Mouse (Mus musculus) forebrain, embryonic 15.5 days (tissue): ENCODE data around the gene Fgfr2. TPM values are rescaled to one million over a fixed set of nuclear protein-coding genes. Genes with fewer than 3 reads are reported as not detected.
"Not testable (repeated sequence)": the region's sequence is repeated elsewhere in the genome, so short reads cannot be mapped to it uniquely, and the experiment has no call there.

ENCODE experiments used
- ATAC-seq: fragments of 200-750 bp; cut with Nextera tagmentation; replicated peaks from 2 replicates; pipeline ENCODE4 v1.8.0; 2017; ENCODE audit warnings: mild to moderate bottlenecking, moderate TSS enrichment, moderate library complexity
- H3K27ac ChIP-seq: fragments of 300-500 bp; sonication (generic); replicated peaks from 2 replicates; pipeline ENCODE4 v1.5.1; 2015; ENCODE audit warnings: mild to moderate bottlenecking, inconsistent platforms
- H3K27me3 ChIP-seq: fragments of 300-500 bp; sonication (generic); 2 replicates; pipeline ENCODE4 v1.6.1; 2015; ENCODE audit warnings: inconsistent platforms
- H3K36me3 ChIP-seq: fragments of 300-500 bp; sonication (generic); 2 replicates; pipeline ENCODE4 v1.6.1; 2015; ENCODE audit warnings: mild to moderate bottlenecking, inconsistent platforms
- H3K4me1 ChIP-seq: fragments of 300-500 bp; sonication (generic); 2 replicates; pipeline ENCODE4 v1.6.1; 2015; ENCODE audit warnings: inconsistent platforms
- H3K4me2 ChIP-seq: fragments of 300-500 bp; sonication (generic); replicated peaks from 2 replicates; pipeline ENCODE4 v1.6.1; 2015; ENCODE audit warnings: mild to moderate bottlenecking, inconsistent platforms
- H3K4me3 ChIP-seq: fragments of 300-500 bp; sonication (generic); 2 replicates; pipeline ENCODE4 v1.5.1; 2015; ENCODE audit warnings: mild to moderate bottlenecking, inconsistent platforms
- H3K9ac ChIP-seq: fragments of 300-500 bp; sonication (generic); replicated peaks from 2 replicates; pipeline ENCODE4 v1.6.1; 2015; ENCODE audit warnings: mild to moderate bottlenecking, inconsistent platforms
- H3K9me3 ChIP-seq: fragments of 300-500 bp; sonication (generic); 2 replicates; pipeline ENCODE4 v1.6.1; 2016; ENCODE audit warnings: inconsistent platforms
- WGBS: fragments of 180-500 bp; shearing (Covaris S2); methylation state at CpG from one replicate; pipeline ENCODE4 v1.1.7; 2015; ENCODE audit warnings: mixed read lengths; 5-methylcytosine and 5-hydroxymethylcytosine counted together
- polyA plus RNA-seq: library from polyadenylated mRNA; unstranded; fragments of >200 nt; fragmentation: Nextera tagmentation; extraction: Ambion mirVana; gene quantifications from 2 replicates; pipeline ENCODE4 v1.2.1, GENCODE M21; 2015

Fgfr2 gene
- polyA plus RNA-seq, 1 experiment from 2014 or later, result 48.1 TPM

DNA sequence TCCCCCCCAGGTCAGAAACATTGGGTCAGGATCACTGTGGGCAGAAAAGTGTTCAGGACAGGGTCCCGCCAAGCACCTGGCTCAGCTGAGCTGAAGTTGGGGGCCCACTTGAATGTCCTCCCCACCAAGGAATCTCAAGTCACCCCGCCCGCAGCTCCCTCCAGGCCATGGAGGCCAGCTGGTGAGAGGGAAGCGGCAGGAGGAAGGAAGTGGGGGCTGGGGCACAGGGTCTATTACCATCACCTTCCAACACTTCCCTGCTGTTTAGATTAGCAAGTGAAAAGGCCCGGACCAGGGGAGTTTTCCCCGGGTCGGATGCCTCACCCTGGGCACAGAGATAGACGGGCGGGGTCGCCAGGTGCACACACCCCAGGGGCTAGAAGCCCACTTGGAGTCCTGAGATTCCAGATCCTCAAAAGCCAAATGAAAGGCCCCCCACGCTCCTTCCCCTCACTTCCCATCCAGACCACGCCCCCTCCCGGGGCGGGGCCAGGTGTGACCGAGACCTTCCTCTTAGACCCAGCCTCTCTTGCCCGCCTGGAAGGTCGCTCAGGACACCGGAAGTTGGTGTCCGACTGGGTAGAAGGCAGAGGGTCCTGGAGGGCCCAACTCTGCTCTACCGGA lies 8.2 kb downstream of the Fgfr2 start:
- H3K4me1 ChIP-seq, result peaks cover 65% of the 10 kb centered on the region
- H3K9ac ChIP-seq, result 0 out of 2 replicates have a peak overlapping the region, but pooled peaks have one; percentile 3
- 28% methylated on average over 20 of the region's 20 CpGs for WGBS
- H3K36me3 ChIP-seq, result no peaks in the 10 kb centered on the region
- H3K27ac ChIP-seq, result no peak overlapping the region
- no peak overlapping the region for H3K4me3 ChIP-seq
- no peaks in the 10 kb centered on the region for H3K9me3 ChIP-seq
- ATAC-seq, result 0 out of 2 replicates have a peak, but pooled peaks have one; percentile 29
- no peaks in the 10 kb centered on the region for H3K27me3 ChIP-seq
- peak overlapping the region; percentile 19; the same call in 1 of the 2 replicates for H3K4me2 ChIP-seq

DNA sequence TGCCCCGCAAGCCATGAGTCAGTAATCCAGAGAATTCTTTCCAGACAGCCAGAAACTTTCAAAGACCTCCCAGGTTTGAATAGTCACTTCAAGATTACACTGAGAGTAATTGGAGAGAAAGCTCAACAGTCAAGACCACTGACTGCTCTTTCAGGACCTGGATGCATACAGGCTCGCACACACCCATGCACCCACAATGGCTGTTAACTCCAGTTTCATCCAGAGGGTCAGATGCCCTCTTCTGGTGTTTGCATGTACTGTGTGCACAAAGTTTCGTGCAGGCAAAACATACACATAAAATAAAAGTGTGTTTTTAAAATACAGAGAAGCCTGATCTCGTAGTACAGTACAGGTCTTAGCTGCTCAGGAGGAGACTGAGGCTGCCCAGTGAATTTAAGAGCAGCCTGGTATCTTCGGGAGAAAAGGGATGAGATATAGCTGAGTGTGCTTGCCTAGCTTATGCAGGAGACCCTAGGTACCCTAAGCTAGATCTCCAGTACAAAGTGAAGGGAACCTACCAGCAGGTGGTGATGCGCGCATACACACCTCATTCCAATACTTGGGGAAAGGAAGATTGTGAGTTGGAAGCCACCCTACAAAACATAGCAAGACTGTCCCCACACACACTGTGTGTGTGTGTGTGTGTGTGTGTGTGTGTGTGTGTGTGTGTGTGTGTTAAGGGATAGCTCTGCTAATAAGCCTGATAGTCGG lies 9.8 kb downstream of the Fgfr2 start:
- Histone ChIP-seq H3K4me2 (no peak overlapping the region), H3K27me3 (no peaks in the 10 kb centered on the region), H3K4me1 (peaks cover 68% of the 10 kb centered on the region), H3K9me3 (no peaks in the 10 kb centered on the region), H3K4me3 (no peak overlapping the region), H3K36me3 (no peaks in the 10 kb centered on the region), H3K9ac (no peak overlapping the region), H3K27ac (no peak overlapping the region)
- 66% methylated on average over 8 of the region's 8 CpGs for WGBS
- ATAC-seq, result no peak

DNA sequence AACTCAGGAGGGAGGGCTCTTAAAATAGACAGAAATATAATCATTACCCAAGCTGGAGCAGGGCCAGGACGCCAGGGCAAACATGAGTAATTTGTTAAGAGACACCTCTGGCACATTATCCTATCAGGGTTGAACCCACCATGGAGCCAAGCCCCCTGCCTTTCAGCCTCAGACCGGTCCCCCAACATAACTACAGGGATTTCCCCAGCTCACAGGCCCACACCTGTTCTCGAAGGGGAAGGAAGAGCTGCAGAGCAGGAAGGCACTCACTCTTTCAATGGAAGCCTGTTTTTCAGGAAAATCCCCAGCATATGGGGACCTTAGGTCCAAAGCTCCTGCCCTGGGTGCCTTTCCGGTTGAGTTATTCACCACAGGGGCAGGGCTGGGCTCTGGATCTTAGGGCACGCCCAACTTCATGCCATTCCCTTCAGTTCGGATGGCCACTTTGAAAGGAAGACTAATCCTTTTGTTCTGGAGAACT lies 10.8 kb downstream of the Fgfr2 start:
- no peak for ATAC-seq
- 5% methylated on average over 6 of the region's 6 CpGs for WGBS
- no peaks in the 10 kb centered on the region for H3K27me3 ChIP-seq
- H3K4me3 ChIP-seq, result no peak overlapping the region
- no peaks in the 10 kb centered on the region for H3K9me3 ChIP-seq
- H3K4me2 ChIP-seq, result no peak overlapping the region
- H3K27ac ChIP-seq, result 0 out of 2 replicates have a peak overlapping the region, but pooled peaks have one; percentile 24
- H3K4me1 ChIP-seq, result peaks cover 60% of the 10 kb centered on the region
- no peak overlapping the region for H3K9ac ChIP-seq
- H3K36me3 ChIP-seq, result no peaks in the 10 kb centered on the region

- WGBS, result 96% methylated on average over 4 of the region's 4 CpGs
Observed at GRCm38 (mm10) chr7:133109442-133109841, 13.7 kb downstream of the Fgfr2 start.

GRCm38 (mm10) chr7:133108695-133109094 lies 14.5 kb downstream of the Fgfr2 start:
- Histone ChIP-seq H3K27ac (no peak overlapping the region), H3K4me3 (no peak overlapping the region), H3K9ac (no peak overlapping the region), H3K4me1 (peaks cover 28% of the 10 kb centered on the region), H3K36me3 (no peaks in the 10 kb centered on the region), H3K4me2 (no peak overlapping the region), H3K9me3 (no peaks in the 10 kb centered on the region), H3K27me3 (no peaks in the 10 kb centered on the region)
- 81% methylated on average over 2 of the region's 2 CpGs for WGBS
- ATAC-seq, result no peak

More at GRCm38 (mm10) chr7:133109442-133109841, 13.7 kb downstream of the Fgfr2 start:
- Histone ChIP-seq H3K4me2 (no peak overlapping the region), H3K9me3 (no peaks in the 10 kb centered on the region), H3K27ac (no peak overlapping the region), H3K36me3 (no peaks in the 10 kb centered on the region), H3K4me1 (peaks cover 32% of the 10 kb centered on the region), H3K27me3 (no peaks in the 10 kb centered on the region), H3K4me3 (no peak overlapping the region), H3K9ac (no peak overlapping the region)
- ATAC-seq, result no peak

DNA sequence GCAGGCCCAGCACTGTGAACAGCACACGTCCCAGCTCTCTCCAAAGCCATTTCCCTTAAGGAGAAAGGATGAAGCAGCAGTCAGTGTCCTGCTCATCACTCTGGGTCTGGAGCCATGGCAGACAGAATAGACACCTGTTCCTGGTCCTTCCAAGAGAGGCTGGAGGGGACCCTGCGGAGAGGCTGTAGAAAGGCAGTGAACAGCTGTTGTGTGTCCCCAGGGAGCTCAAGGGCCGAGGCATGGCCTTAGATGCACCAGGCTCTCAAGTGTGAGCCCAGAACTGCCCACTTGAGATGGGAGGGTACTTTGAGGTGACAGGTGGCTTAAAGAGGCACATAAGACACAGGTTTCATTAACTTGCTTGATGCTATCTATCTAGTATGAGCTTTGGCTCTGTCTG lies 20.6 kb downstream of the Fgfr2 start:
- H3K36me3 ChIP-seq, result no peaks in the 10 kb centered on the region
- 82% methylated on average over 3 of the region's 3 CpGs for WGBS
- no peak overlapping the region for H3K4me3 ChIP-seq
- ATAC-seq, result no peak
- H3K27ac ChIP-seq, result no peak overlapping the region
- peaks cover 34% of the 10 kb centered on the region for H3K4me1 ChIP-seq
- no peaks in the 10 kb centered on the region for H3K9me3 ChIP-seq
- H3K9ac ChIP-seq, result no peak overlapping the region
- no peaks in the 10 kb centered on the region for H3K27me3 ChIP-seq
- no peak overlapping the region for H3K4me2 ChIP-seq

DNA sequence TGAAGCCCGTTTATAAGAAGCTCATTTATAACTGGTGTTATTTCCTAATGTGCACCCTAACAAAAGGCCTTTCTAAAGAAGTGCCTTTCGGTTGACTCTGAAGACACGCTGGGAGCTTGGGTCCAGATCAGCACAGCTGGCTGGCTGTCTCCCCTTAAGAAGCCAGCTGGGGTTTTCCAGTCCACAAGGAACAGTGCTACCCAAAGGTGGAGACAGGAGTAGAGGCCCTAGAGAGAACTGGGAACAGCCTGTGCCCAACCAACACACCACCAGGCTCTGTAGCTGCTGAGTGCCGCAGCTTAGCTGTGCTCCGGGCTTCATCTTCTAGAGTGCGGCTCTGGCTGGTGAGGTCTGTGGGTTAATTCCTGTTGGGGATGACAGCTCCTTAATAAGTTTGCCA lies 22.1 kb downstream of the Fgfr2 start:
- Histone ChIP-seq H3K27ac (0 out of 2 replicates have a peak overlapping the region, but pooled peaks have one; percentile 5), H3K36me3 (no peaks in the 10 kb centered on the region)

GRCm38 (mm10) chr7:133100178-133100577 lies 23.0 kb downstream of the Fgfr2 start:
- no peak overlapping the region for H3K9ac ChIP-seq
- H3K36me3 ChIP-seq, result no peaks in the 10 kb centered on the region
- no peaks in the 10 kb centered on the region for H3K9me3 ChIP-seq
- H3K27ac ChIP-seq, result no peak overlapping the region
- no peaks in the 10 kb centered on the region for H3K27me3 ChIP-seq
- WGBS, result 47% methylated on average over 6 of the region's 6 CpGs
- H3K4me3 ChIP-seq, result no peak overlapping the region
- ATAC-seq, result no peak
- H3K4me2 ChIP-seq, result no peak overlapping the region
- H3K4me1 ChIP-seq, result peaks cover 36% of the 10 kb centered on the region

More for the DNA sequence above, 22.1 kb downstream of the Fgfr2 start:
- Histone ChIP-seq H3K9ac (no peak overlapping the region), H3K4me3 (no peak overlapping the region), H3K9me3 (no peaks in the 10 kb centered on the region), H3K27me3 (no peaks in the 10 kb centered on the region), H3K4me2 (no peak overlapping the region), H3K4me1 (peaks cover 34% of the 10 kb centered on the region)
- WGBS, result 58% methylated on average over 6 of the region's 6 CpGs
- no peak for ATAC-seq

DNA sequence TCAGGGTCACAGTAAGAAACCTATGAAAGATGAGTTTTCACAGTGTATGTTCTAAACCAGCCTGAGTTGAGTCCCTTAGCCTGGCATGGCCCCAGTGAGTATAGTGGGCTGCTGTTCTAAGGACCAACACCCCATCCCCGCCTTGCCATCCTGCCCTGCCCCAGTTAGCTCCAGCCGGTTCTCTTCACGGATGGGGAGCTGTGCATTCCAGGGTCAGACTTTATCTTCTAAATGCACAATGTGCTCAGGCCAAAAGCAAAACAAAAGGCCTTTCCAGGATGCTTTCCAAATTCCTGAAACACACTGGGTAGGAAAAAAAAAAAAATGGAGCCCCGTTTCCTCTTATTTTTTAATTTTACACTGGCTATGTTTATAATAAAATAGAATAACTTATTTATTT lies 23.9 kb downstream of the Fgfr2 start:
- Histone ChIP-seq H3K4me3 (no peak overlapping the region), H3K4me1 (peaks cover 38% of the 10 kb centered on the region), H3K9me3 (no peaks in the 10 kb centered on the region), H3K27ac (peak overlapping the region; percentile 33; the same call in 1 of the 2 replicates), H3K4me2 (no peak overlapping the region), H3K9ac (no peak overlapping the region), H3K27me3 (no peaks in the 10 kb centered on the region), H3K36me3 (no peaks in the 10 kb centered on the region)
- no peak for ATAC-seq
- WGBS, result 40% methylated on average over 4 of the region's 4 CpGs

- no peaks in the 10 kb centered on the region for H3K27me3 ChIP-seq
- ATAC-seq, result no peak
- no peaks in the 10 kb centered on the region for H3K9me3 ChIP-seq
- no peak overlapping the region for H3K4me2 ChIP-seq
- 88% methylated on average over 12 of the region's 12 CpGs for WGBS
- peaks cover 37% of the 10 kb centered on the region for H3K4me1 ChIP-seq
- no peak overlapping the region for H3K9ac ChIP-seq
- no peak overlapping the region for H3K4me3 ChIP-seq
- H3K36me3 ChIP-seq, result no peaks in the 10 kb centered on the region
- no peak overlapping the region for H3K27ac ChIP-seq
Observed at GRCm38 (mm10) chr7:133098118-133098793, 24.9 kb downstream of the Fgfr2 start.

- not testable (repeated sequence) for H3K36me3 ChIP-seq, H3K4me3 ChIP-seq, H3K9ac ChIP-seq, H3K27me3 ChIP-seq, H3K9me3 ChIP-seq, ATAC-seq, H3K4me2 ChIP-seq, H3K27ac ChIP-seq
- WGBS, result 91% methylated on average over 7 of the region's 7 CpGs
- peaks cover 35% of the 10 kb centered on the region for H3K4me1 ChIP-seq
Observed at GRCm38 (mm10) chr7:133095610-133096009, 27.5 kb downstream of the Fgfr2 start.
